Mouse (Mus musculus) forebrain, embryonic 12.5 days (tissue): ENCODE measurements around the gene Celsr2. TPM values are rescaled to one million over a fixed set of nuclear protein-coding genes. Genes with fewer than 3 reads are reported as not detected.

Experiments
- ATAC-seq: fragments of 200-750 bp; cut with Nextera tagmentation; 2 replicates; pipeline ENCODE4 v1.8.0; 2017; ENCODE audit warnings: moderate TSS enrichment; ENCODE audit not compliant: low FRiP score
- H3K27ac ChIP-seq: fragments of 300-500 bp; sonication (generic); 2 replicates; pipeline ENCODE4 v1.5.1; 2016; ENCODE audit warnings: mild to moderate bottlenecking
- H3K27me3 ChIP-seq: fragments of 300-500 bp; sonication (generic); 2 replicates; pipeline ENCODE4 v1.6.1; 2016; ENCODE audit warnings: mild to moderate bottlenecking
- H3K36me3 ChIP-seq: fragments of 300-500 bp; sonication (generic); replicated peaks from 2 replicates; pipeline ENCODE4 v1.6.1; 2016; ENCODE audit warnings: mild to moderate bottlenecking
- H3K4me1 ChIP-seq: fragments of 300-500 bp; sonication (generic); 2 replicates; pipeline ENCODE4 v1.6.1; 2016
- H3K4me2 ChIP-seq: fragments of 300-500 bp; sonication (generic); 2 replicates; pipeline ENCODE4 v1.6.1; 2016; ENCODE audit warnings: mild to moderate bottlenecking, moderate library complexity
- H3K4me3 ChIP-seq: fragments of 300-500 bp; sonication (generic); replicated peaks from 2 replicates; pipeline ENCODE4 v1.5.1; 2016; ENCODE audit warnings: mild to moderate bottlenecking
- H3K9ac ChIP-seq: fragments of 300-500 bp; sonication (generic); 2 replicates; pipeline ENCODE4 v1.6.1; 2016; ENCODE audit warnings: mild to moderate bottlenecking
- H3K9me3 ChIP-seq: fragments of 300-500 bp; sonication (generic); 2 replicates; pipeline ENCODE4 v1.6.1; 2016
- WGBS: fragments of 180-500 bp; shearing (Covaris S2); methylation state at CpG from one replicate; pipeline ENCODE4 v1.1.7; 2016; 5-methylcytosine and 5-hydroxymethylcytosine counted together
- polyA plus RNA-seq: library from polyadenylated mRNA; unstranded; fragments of >200 nt; fragmentation: Nextera tagmentation; extraction: Ambion mirVana; gene quantifications from 2 replicates; pipeline ENCODE4 v1.2.1, GENCODE M21; 2016

Celsr2 gene
- polyA plus RNA-seq, 1 experiment from 2014 or later: 60.4 TPM

GRCm38 (mm10) chr3:108433188-108433880 is 18.0 kb upstream of the Celsr2 start:
- peaks cover 52% of the 10 kb centered on the region for H3K36me3 ChIP-seq
- ATAC-seq: peak; percentile 86
- H3K9me3 ChIP-seq: no peaks in the 10 kb centered on the region
- H3K27ac ChIP-seq: peak overlapping the region; percentile 97
- peak overlapping the region; percentile 41 for H3K4me2 ChIP-seq
- 5% methylated on average over 18 of the region's 18 CpGs for WGBS
- H3K9ac ChIP-seq: peak overlapping the region; percentile 44
- peaks cover 60% of the 10 kb centered on the region for H3K4me1 ChIP-seq
- H3K4me3 ChIP-seq: peak overlapping the region; percentile 18; the same call in 1 of the 2 replicates
- no peaks in the 10 kb centered on the region for H3K27me3 ChIP-seq

GRCm38 (mm10) chr3:108432542-108433187 is 17.3 kb upstream of the Celsr2 start:
- WGBS: 16% methylated on average over 13 of the region's 13 CpGs
- H3K4me3 ChIP-seq: no peak overlapping the region
- no peaks in the 10 kb centered on the region for H3K9me3 ChIP-seq
- H3K9ac ChIP-seq: peak overlapping the region; percentile 44; the same call in 1 of the 2 replicates
- peaks cover 59% of the 10 kb centered on the region for H3K36me3 ChIP-seq
- no peaks in the 10 kb centered on the region for H3K27me3 ChIP-seq
- peak; percentile 84 for ATAC-seq
- peak overlapping the region; percentile 41 for H3K4me2 ChIP-seq
- peaks cover 60% of the 10 kb centered on the region for H3K4me1 ChIP-seq
- H3K27ac ChIP-seq: peak overlapping the region; percentile 97

GRCm38 (mm10) chr3:108425624-108426018 is 10.3 kb upstream of the Celsr2 start:
- H3K27ac ChIP-seq: peak overlapping the region; percentile 71
- H3K9me3 ChIP-seq: no peaks in the 10 kb centered on the region
- no peak overlapping the region; the same call in 1 of the 2 replicates for H3K9ac ChIP-seq
- H3K4me3 ChIP-seq: no peak overlapping the region
- no peaks in the 10 kb centered on the region for H3K27me3 ChIP-seq
- H3K4me2 ChIP-seq: no peak overlapping the region
- no peak for ATAC-seq
- peaks cover 58% of the 10 kb centered on the region for H3K36me3 ChIP-seq
- H3K4me1 ChIP-seq: peaks cover 46% of the 10 kb centered on the region
- 70% methylated on average over 6 of the region's 6 CpGs for WGBS

GRCm38 (mm10) chr3:108424944-108425623 is 9.7 kb upstream of the Celsr2 start:
- no peaks in the 10 kb centered on the region for H3K9me3 ChIP-seq
- H3K27ac ChIP-seq: peak overlapping the region; percentile 71
- no peak overlapping the region for H3K4me3 ChIP-seq
- no peak overlapping the region; the same call in 1 of the 2 replicates for H3K9ac ChIP-seq
- H3K4me1 ChIP-seq: peaks cover 46% of the 10 kb centered on the region
- ATAC-seq: no peak
- H3K4me2 ChIP-seq: no peak overlapping the region
- no peaks in the 10 kb centered on the region for H3K27me3 ChIP-seq
- H3K36me3 ChIP-seq: peaks cover 53% of the 10 kb centered on the region
- WGBS: 51% methylated on average over 7 of the region's 7 CpGs

GRCm38 (mm10) chr3:108423844-108424801 is 8.8 kb upstream of the Celsr2 start:
- peak; percentile 73 for ATAC-seq
- Histone ChIP-seq H3K27me3 (no peaks in the 10 kb centered on the region), H3K27ac (peak overlapping the region; percentile 71), H3K9ac (peak overlapping the region; percentile 33; the same call in 1 of the 2 replicates), H3K36me3 (peaks cover 43% of the 10 kb centered on the region), H3K9me3 (no peaks in the 10 kb centered on the region), H3K4me3 (peak overlapping the region; percentile 14), H3K4me2 (peak overlapping the region; percentile 51), H3K4me1 (peaks cover 46% of the 10 kb centered on the region)
- WGBS: 19% methylated on average over 11 of the region's 11 CpGs

GRCm38 (mm10) chr3:108423006-108423405 is 7.7 kb upstream of the Celsr2 start:
- Histone ChIP-seq H3K4me3 (no peak overlapping the region), H3K4me2 (no peak overlapping the region), H3K4me1 (peaks cover 48% of the 10 kb centered on the region), H3K9me3 (no peaks in the 10 kb centered on the region), H3K27me3 (no peaks in the 10 kb centered on the region), H3K9ac (peak overlapping the region; percentile 33; the same call in 1 of the 2 replicates), H3K36me3 (peaks cover 32% of the 10 kb centered on the region), H3K27ac (peak overlapping the region; percentile 36; the same call in 1 of the 2 replicates)
- ATAC-seq: no peak
- 52% methylated on average over 6 of the region's 6 CpGs for WGBS

GRCm38 (mm10) chr3:108415831-108416223 is 475 bp upstream of the Celsr2 start:
- H3K9me3 ChIP-seq: peaks cover 24% of the 10 kb centered on the region
- H3K4me2 ChIP-seq: peak overlapping the region; percentile 93
- H3K9ac ChIP-seq: peak overlapping the region; percentile 97
- under 1% methylated on average over 48 of the region's 48 CpGs for WGBS
- H3K4me3 ChIP-seq: peak overlapping the region; percentile 96
- peaks cover 14% of the 10 kb centered on the region for H3K27me3 ChIP-seq
- peaks cover 42% of the 10 kb centered on the region for H3K4me1 ChIP-seq
- H3K27ac ChIP-seq: peak overlapping the region; percentile 94
- peak; percentile 90 for ATAC-seq
- H3K36me3 ChIP-seq: peaks cover 29% of the 10 kb centered on the region

- ATAC-seq: no peak
- Histone ChIP-seq H3K4me2 (peak overlapping the region; percentile 93; the same call in 1 of the 2 replicates), H3K9ac (no peak overlapping the region), H3K27me3 (peaks cover 14% of the 10 kb centered on the region), H3K27ac (no peak overlapping the region), H3K9me3 (peaks cover 24% of the 10 kb centered on the region), H3K4me1 (peaks cover 61% of the 10 kb centered on the region), H3K36me3 (peaks cover 40% of the 10 kb centered on the region), H3K4me3 (peak overlapping the region; percentile 96)
- WGBS: 97% methylated on average over 35 of the region's 35 CpGs
Measured at GRCm38 (mm10) chr3:108413634-108414360, 1.6 kb downstream of the Celsr2 start.

GRCm38 (mm10) chr3:108411754-108412121 is 3.6 kb downstream of the Celsr2 start:
- peaks cover 6% of the 10 kb centered on the region for H3K27me3 ChIP-seq
- H3K36me3 ChIP-seq: peaks cover 59% of the 10 kb centered on the region
- H3K4me1 ChIP-seq: peaks cover 71% of the 10 kb centered on the region
- peak overlapping the region; percentile 35 for H3K4me3 ChIP-seq
- peak; percentile 37; the same call in 1 of the 2 replicates for ATAC-seq
- H3K27ac ChIP-seq: peak overlapping the region; percentile 97
- peak overlapping the region; percentile 78 for H3K9ac ChIP-seq
- WGBS: 29% methylated on average over 8 of the region's 8 CpGs
- H3K4me2 ChIP-seq: peak overlapping the region; percentile 78
- peaks cover 24% of the 10 kb centered on the region for H3K9me3 ChIP-seq

GRCm38 (mm10) chr3:108411026-108411753 is 4.2 kb downstream of the Celsr2 start:
- peaks cover 74% of the 10 kb centered on the region for H3K4me1 ChIP-seq
- peak overlapping the region; percentile 35 for H3K4me3 ChIP-seq
- H3K36me3 ChIP-seq: peaks cover 64% of the 10 kb centered on the region
- 0 out of 2 replicates have a peak, but pooled peaks have one; percentile 0 for ATAC-seq
- H3K9ac ChIP-seq: peak overlapping the region; percentile 78
- H3K27me3 ChIP-seq: 0 out of 2 replicates have a peak, but pooled peaks cover under 1% of the 10 kb centered on the region
- 17% methylated on average over 5 of the region's 5 CpGs for WGBS
- H3K27ac ChIP-seq: peak overlapping the region; percentile 97
- H3K9me3 ChIP-seq: peaks cover 24% of the 10 kb centered on the region
- peak overlapping the region; percentile 78 for H3K4me2 ChIP-seq
